Mouse (Mus musculus): Measurements from ENCODE around the gene Ptger3.

DNA sequence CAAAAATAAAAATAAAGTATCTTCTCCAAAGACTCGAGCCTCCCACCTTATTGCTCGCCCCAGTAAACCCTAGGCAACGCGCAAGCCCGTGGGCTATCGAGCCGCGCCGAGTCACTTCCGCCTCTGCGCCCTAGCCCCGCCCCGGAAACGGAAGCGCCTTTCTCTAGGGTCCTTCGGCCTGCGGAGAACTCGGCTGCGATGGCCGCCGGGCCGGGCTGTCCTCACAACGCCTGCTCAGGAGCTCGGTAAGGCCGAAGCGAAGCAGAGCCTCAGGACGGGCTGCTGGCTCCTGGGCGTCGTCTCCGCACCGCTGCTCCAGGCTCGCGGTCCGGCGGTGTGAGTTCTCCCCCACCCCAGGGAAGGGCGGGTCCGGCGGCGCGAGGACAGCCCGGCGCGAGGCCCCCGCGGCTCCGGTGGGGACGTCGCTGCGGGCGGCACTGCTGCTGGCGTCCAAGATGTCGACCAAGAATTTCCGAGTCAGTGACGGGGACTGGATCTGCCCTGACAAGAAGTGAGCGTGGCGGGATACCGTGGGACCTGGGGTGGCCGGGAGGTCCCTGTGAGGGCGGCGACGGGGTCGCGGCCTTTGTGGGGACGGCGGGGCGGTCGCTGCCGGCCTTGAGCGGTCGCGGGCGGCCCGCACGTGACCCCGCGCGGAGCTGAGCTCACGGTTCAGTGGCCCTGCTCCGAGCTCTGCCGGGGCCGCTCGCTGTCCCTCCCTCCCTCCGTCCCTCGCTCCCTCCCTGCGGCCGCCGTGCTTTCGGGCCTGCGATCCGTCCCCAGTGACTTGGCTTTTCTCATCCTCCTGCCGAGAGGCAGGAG, 32.5 kb upstream of the Ptger3 start, which contains the start of gene Zranb2:
- peak; percentile 89 for TF ChIP-seq POLR2A (IDR thresholded peaks at IDR 0.05; ENCODE audit: control insufficient read depth, low read depth, low read length)
- TF ChIP-seq CTCF (IDR thresholded peaks at IDR 0.05; ENCODE audit: control insufficient read depth, insufficient read depth, insufficient replicate concordance, low read depth, low read length) = 0 out of 2 replicates have a peak, but pooled peaks have one; percentile 1

All from testis, adult 2 months (tissue).